Mouse (Mus musculus) kidney, adult 18-20 months (tissue): Measurements from ENCODE around the gene Lhfpl5.

Experiments used
- DNase-seq: peaks from one replicate; pipeline ENCODE4 v3.0.0; 2021

Lhfpl5 gene

GRCm38 (mm10) chr17:28628248-28629124 lies 53.0 kb downstream of the Lhfpl5 start:
- no peak for DNase-seq

GRCm38 (mm10) chr17:28629125-28629524 lies 53.7 kb downstream of the Lhfpl5 start:
- DNase-seq: no peak
